Mouse (Mus musculus) granulocyte monocyte progenitor cell, adult 5-6 weeks (primary cell): ENCODE measurements at regions not wholly inside any gene's neighbourhood (a gene's known extent, or its start where the extent isn't known, plus 50 kb on each side); places are given as distances from the start of the nearest gene placed in this dataset.
"Not testable (repeated sequence)": the region's sequence is repeated elsewhere in the genome, so short reads cannot be mapped to it uniquely, and the experiment has no call there.

Source experiments
- ATAC-seq: replicated peaks from 2 replicates; pipeline ENCODE4 v1.8.0; 2016; ENCODE audit warnings: mild to moderate bottlenecking, moderate TSS enrichment, inconsistent platforms; ENCODE audit not compliant: poor library complexity, severe bottlenecking

DNA sequence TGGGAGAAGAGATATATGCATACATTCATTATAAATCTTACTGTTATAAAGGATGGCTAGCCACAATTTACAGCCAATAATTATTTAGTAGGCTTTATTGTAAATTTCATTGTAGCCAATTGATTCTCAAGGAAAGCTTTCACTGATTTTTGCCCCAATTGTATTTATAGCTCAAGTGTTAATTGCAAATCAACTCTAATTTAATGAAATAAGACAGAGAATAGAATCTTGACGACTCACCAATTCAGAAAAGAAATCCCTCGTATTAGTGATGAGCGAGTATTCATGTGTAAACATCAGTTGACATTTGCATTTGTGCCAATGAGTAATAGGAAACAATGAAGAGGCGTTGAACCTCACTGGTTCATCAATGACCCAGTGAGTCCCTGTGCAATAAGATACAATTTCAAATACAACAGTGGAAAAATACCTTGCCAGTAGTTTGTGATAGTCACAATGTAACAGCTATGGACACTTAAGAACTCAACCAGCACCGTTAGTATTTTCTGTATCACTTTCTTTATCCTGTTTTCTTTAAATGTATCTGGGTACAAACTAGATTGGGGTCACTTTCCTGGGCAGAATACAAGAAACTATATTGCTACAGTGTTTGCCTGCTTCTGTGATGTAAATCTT is 124.6 kb upstream of the Cpsf6 start:
- no peak for ATAC-seq

DNA sequence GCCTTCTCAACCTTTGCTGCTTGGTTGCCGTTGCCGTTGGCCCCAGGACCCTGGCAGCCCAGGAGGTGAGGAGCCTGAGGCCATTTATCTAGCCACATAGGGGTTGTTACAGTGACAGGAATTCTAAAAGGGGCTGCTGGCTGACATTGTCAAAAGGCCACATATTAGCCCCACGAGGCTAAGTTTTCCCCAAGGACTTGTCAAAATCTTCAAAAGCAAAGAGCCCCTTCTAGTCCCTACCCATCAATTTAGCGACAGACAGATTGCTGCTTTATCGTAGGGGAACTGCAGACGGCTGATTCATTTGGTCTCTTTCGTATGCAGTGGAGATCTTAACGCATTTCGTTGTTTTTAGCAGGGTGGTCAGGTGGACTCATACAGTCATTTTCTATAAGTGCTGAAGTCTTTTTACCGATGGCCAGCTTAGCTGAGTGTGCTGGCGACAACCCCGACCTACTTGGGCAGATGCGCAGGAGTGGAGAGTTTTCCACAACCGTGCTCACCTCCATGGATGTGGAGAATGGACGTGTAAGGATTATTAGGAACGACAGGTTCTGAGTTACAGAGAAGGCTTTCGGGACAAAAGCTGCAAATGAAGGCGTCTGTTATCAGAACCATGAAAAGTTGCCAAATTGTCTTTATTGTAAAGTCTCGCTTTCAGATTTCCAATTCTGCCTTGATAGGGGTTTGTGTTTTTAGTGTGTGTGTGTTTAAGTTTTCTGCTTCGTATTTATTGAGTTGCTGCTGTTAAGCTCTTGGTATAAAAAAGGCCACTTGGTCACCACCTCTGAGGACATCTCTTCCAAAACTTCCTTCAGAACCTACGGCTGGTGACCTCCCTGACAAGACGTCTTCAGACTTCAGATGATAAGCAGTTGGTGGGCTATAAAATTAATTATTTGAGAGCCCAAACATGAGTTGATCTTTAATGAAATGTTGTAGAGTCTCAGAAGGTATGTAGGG is 123.7 kb upstream of the Cpsf6 start:
- ATAC-seq = no peak

DNA sequence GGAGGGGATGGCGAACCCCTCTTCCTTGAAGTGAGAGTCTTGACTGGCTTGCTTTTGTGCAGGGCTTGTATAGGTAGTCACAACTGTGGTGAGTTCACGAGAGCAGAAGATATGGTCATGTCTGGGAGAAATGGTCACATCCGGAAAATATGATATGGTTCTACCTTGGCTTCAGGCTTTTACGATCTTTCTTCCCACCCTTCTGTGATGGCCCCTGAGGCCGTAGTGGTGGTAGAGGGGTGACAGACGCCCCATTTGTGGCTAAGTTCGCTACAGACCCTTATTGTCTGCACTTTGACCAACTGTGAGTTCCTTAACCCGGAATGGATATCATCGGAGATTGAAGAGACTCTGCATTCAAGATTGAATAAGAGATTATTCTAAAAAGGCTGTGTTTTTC is 122.9 kb upstream of the Cpsf6 start:
- no peak for ATAC-seq

DNA sequence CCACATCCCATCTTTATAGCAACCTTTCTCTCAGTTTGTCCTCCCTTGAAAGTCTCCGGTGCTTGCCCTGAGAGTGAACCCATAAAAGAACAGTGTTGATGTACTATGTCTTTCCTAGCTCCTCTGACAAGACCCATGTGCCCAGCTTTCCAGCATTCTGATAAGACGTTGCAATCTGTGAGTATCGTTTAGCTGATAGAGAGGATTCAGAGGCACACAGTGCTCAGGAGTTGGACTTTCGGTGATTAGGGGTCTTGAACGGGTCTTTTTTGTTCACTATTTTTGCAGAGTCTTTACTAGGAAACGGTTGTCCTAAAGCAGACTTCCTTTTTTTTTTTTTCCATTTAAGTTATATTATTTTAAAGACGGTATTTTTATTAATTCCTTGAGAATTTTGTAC is 122.3 kb upstream of the Cpsf6 start:
- no peak for ATAC-seq

DNA sequence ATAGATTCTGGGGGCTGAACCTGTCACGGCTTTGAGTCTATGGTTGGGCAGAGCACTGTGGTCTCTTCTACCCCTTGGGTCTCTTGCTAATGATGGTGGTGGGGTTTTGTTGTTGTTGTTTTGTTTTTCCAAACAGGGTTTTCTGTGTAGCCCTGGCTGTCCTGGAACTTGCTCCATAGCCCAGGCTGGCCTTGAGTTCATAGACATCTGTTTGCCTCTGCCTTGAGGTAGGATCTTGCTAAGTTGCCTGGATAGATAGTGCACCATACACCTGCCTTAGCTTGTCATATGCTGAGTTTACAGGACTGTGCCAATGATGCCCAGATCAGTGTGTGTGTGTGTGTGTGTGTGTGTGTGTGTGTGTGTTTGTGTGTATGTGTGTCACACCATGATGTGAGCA is 121.6 kb upstream of the Cpsf6 start:
- ATAC-seq = no peak

DNA sequence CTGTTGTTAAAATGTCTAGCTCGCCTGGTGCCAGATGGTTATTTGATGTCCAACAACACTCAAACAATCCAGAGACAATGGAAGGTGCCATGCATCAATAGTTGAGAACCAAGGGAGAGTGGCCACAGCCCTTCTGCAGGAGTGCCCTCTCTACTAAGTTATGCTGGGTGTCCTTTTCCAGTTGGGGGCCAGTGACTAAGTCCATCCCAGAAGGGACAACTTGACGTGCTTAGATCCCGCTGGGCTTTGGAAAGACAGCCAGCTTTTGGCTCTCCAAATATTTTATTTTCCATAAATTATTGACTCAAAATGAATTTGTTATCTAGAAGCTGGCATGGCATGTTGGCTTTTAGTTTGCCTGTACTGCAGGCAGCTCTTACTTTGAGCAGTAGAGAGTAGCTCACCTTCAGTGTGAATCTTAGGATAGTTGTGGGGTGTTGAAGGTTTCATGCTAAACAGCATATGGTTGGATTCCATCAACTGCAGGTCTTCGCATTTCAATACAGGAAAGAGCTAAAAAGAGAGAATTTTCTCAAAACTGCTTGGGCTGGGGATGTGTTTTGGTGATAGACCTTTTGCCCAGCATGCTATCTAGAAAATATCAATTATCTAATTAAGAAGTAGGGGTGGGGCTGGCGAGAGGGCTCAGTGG is 120.8 kb upstream of the Cpsf6 start:
- no peak for ATAC-seq

DNA sequence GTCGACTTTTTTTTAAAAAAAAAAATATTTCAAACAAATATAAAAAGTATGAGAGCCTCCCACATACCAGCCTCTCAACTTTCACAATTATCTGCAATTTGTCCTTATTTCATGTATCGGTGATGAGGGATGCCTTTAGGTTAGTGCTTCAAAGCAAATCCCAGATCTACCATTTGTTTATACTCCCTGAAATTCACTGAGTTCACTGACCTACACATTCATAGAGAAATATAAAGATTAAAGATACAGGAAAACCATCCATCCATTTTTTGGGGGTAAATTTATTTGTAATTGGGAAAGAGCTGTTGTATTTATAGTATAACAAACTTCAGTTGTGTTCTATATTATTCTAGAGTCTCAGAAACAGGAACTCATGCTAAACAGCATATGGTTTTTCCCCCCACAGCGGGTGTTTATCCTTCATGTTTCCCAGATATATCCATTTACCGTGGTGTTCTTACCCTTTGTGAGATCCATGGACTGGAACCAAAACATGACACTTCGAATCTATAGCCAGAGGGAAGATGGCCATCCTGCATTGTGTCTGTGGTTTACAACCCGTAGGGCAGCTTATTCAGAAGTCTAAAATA is 120.1 kb upstream of the Cpsf6 start:
- ATAC-seq = no peak

DNA sequence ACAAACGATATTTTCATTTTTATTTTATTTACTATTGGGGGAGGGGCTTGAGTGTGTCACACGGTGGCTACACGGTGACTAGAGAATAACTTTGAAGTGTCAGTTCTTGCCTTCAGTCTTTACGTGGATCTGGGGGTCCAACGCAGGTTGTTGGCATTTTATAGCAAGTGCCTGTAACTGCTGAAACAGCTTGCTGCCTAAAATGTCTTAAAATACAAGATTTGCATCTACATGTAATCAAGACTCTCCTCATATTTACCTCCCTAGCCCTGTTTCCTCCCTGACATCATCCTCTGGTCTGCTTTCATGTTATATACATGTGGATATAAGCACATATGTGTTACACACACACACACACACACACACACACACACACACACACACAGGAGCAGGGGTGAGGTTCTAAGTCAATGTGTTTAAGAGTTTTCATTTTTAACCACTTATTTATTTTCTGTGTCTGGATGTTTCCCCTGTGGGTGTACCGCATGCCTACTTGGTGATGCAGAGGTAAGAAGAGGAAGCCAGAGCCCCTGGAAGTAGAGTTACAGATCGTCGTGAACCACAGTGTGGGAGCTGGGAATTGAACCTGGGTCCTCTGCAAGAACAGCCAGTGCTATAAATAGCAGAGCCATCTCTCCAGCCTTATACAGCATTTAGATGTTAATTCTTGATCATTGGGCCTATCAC is 119.5 kb upstream of the Cpsf6 start:
- ATAC-seq = no peak

DNA sequence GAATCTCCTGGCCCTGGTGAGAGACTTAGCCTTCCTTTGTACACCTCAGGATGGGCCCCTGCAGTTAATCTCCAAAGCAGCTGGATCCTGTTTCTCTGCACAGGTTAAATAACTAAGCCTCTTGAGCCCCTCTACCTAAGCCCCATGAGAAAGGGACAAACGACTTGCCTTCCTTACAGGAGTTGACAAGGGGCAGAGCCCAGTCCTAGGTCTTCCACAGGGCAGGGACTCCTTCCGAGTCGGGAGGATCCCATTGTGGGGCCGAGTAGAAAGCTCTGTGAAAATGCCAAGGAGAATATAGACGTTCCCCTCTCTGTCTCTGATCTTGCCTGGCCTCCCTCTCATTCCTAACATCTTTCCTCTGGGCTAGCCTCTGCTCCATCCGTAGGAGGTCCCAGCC is 118.7 kb upstream of the Cpsf6 start:
- ATAC-seq = no peak

DNA sequence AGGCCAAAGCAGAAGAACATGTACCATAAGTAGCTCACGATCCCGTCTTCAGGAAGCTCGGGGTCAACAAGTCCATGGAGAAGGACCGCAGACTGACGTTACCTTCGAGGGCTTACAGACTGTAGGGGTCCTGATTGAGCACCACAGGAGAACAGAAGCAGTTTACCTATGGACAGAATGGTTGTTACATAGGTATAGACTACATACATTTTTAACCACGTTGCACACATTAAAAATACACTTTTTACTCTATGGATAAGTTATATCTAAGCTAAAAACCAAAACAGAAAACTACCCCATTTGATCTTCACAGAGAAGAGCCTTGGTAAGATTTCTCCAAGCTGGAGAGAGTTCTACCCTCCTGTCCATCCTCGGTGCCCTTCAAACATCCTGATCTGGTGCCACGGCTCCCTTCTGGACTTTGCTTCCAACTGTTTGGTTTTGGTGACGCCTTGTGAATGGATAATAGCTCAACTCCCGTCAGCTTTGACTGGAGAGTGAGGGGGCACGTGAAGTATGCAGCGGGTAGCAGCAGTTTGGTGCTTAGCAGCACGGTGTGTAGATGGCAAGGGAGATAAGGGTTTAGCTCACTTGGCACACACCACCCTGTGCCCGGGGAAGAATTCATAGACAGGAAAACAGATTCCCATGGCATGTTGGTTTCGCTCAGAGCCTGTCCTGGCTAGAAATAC is 117.9 kb upstream of the Cpsf6 start:
- no peak for ATAC-seq

DNA sequence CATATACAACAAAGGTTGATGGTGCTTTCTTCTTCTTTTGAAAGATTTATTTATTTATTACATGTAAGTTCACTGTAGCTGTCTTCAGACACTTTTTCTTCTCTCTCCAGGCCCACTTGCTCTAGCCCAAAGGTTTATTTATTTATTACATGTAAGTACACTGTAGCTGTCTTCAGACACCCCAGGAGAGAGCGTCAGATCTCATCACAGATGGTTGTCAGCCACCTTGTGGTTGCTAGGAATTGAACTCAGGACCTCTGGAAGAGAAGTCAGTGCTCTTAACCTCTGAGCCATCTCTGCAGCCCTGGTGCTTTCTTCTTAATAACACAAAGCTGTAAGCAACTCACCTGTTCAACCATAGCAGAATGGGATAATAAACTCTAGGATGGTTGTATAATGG is 117.3 kb upstream of the Cpsf6 start:
- ATAC-seq = not testable (repeated sequence)

DNA sequence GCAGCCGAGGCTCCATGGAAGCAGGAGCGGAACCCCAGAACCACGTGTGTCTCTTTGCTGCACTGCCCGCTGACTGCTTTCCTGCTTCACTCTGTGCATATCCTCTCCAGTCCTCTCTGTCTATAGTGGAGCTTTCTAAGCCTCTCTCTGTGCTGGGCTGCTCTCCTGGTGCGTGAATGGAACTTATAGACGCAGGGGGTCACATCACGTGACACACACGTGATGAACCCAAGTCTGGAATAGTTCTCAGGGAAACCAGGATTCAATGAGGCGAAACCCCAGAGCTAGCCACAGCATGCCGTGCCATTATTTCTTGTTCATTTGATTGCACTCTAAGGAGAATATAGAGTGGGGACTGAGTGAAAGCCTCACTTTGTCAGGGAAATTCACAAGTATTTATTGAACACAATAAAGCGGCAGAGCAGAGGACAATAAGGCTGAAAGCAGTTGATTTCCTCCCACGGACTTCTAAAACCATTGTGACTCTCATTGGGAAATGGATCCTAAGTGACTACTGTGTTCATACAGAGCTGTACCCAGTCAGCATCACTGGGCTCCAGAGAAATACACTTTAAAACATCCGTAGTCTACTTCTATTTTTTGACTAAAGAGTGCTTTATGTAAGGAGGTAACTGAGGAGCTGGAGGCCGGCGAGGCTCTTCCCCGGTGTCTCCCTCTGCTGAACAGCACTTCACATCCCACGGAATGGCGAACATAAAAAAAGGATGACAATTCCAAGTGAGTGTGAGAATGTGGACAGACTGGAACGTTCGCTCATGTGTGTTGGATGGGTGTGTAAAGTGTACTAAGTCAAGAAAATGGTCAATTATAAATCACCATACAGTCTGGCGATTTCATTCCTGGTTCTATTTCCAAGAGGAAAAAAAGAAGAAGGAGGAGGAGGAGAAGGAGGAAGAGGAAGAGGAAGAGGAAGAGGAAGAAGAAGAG is 116.5 kb upstream of the Cpsf6 start:
- no peak for ATAC-seq

DNA sequence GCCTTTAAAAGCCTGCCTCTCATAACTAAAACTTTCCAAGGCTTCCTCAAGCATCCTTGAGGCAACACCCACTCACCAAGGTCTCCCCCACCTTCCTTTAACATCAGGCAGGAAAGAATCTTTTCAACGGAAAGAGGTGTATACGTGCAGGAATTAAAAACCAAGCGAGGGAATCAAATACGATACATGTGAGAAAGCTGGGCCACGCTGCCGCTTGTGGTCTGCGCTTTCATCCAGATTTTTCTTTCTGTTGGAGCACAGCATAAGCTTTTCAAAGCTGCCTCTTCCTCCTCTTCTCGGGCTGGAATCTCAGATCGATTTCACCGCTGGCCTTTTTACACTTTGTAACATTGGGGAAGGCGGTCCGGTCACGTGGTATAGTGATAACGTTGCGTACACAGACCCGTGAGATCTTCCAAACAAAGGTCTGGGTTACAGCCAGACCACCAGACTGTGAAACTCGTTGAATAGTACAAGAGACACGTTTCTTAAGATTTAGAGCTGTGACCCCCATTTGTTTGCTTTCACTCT is 114.4 kb upstream of the Cpsf6 start:
- ATAC-seq = peak; percentile 56

DNA sequence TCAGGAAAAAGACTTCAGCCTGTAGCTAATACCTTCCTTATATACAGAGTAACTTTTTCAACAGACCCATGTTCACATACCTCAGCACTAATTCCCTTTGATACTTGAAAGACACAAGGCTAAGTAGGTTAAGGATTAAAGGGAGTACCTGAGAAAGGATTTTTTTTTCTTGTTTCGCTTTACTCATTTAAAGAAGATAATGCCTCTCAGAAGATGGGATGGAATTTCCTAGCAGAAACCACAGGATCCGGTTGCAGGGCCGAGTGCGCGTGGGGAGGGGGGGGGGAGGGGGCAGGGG is 114.0 kb upstream of the Cpsf6 start:
- no peak for ATAC-seq

DNA sequence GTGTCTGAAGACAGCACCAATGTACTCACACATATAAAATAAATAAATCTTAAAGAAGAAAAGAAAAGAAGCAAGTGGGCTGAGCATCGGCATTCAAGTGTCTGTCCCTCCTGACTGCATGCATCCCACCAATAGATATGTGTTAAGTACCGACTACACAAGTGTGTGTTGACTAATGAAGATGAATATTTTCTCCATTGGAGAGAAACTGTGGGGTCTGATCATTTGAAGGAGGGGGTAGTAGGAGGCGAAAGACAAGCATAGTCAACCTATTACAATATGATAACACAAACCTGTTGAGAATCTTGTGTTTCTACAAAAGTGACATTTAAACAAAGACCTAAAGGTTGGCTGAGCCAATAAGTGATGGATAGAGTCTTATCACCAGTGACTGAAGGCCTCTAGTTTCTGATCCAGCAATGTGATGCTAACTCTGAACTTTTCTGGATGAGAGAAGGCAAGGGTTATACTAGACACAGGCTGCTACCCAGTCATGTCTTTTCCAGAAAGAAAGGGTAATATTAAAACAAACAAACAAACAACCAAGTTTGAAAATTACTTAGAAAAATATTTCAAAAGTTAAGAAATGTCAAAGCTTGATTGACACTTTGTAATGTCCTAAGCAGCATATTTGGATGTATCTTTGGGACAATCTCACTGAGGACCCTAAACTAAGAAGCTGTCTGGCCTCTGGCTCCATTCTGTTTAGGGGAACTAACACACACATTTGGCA is 113.4 kb upstream of the Cpsf6 start:
- no peak for ATAC-seq

DNA sequence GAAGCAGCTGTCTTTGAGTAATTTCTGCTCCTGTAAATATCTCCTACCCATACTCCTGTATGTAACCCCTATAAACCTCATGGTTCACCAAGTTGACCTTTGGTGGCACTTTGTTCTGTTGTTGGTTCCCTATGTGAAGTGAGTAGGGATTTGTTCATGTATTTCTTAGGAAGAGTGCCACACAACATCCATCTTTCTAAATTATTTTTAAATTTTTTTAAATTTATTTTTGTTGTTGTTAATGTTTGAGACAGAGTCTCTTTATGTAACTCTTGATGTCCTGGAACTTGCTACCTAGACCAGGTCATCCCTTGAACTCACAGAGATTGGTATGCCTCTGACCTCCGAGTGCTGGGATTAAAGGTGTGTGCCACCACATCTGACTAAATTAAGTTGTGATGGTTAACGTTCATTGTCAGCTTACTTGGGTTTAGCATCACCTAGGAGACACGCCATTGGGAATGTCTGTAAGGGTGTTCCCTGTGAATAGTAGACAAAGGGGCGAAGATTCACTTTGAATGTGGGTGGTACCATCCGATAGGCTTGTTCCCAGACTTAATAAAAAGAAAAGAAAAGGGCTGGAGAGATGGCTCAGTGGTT is 112.7 kb upstream of the Cpsf6 start:
- ATAC-seq = no peak

DNA sequence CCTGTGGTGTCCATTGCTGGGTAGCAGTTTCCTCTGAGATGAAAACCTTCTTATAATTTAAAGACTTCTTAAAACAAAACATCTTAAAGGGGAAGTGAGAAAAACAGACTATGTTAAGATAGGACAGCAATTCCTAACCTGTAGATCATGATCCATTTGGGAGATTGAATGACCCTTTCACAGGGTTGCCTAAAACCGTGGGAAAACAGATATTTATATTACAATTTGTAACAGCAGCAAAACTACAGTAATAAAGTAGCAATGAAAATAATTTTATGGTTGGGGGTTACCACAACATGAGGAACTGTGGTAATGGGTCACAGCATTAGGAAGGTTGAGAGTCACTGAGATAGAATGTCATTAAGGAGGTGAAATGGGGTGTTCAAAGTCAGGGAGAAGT is 111.9 kb upstream of the Cpsf6 start:
- no peak for ATAC-seq
